Mouse (Mus musculus): ENCODE data around the gene AU022252. TPM values are rescaled to one million over a fixed set of nuclear protein-coding genes. Genes with fewer than 3 reads are reported as not detected.

AU022252 gene
- polyA plus RNA-seq, 1 experiment from 2014 or later: 35.4 TPM

- Histone ChIP-seq H3K27me3 (no peaks in the 10 kb centered on the region), H3K9me3 (replicated peaks) (no peaks in the 10 kb centered on the region), H3K4me3 (replicated peaks) (peak overlapping the region; percentile 85), H3K36me3 (peaks cover 16% of the 10 kb centered on the region), H3K4me1 (peaks cover 16% of the 10 kb centered on the region), H3K27ac (peak overlapping the region; percentile 80), H3K4me2 (peak overlapping the region; percentile 72), H3K9ac (peak overlapping the region; percentile 77)
- WGBS: 10% methylated on average over 17 of the region's 18 CpGs
- ATAC-seq (replicated peaks; ENCODE audit: low FRiP score): 0 out of 2 replicates have a peak, but pooled peaks have one; percentile 1
Observed at GRCm38 (mm10) chr4:119195582-119196320, 36.8 kb downstream of the AU022252 start.

GRCm38 (mm10) chr4:119194909-119195581 is 37.5 kb downstream of the AU022252 start, which contains the start of gene Svbp:
Svbp (plus strand) TSS chr4:119195306.
- H3K9ac ChIP-seq: peak within 1 kb of the TSS; percentile 77
- H3K4me1 ChIP-seq: peaks cover 16% of the 10 kb centered on the region
- 2% methylated on average over 30 of the region's 47 CpGs for WGBS
- no peaks in the 10 kb centered on the region for H3K27me3 ChIP-seq
- peak within 1 kb of the TSS; percentile 72 for H3K4me2 ChIP-seq
- H3K36me3 ChIP-seq: peaks cover 14% of the 10 kb centered on the region
- peak within 1 kb of the TSS; percentile 80 for H3K27ac ChIP-seq
- H3K9me3 ChIP-seq (replicated peaks): no peaks in the 10 kb centered on the region
- peak; percentile 96 for ATAC-seq (replicated peaks; ENCODE audit: low FRiP score)
- peak within 1 kb of the TSS; percentile 85 for H3K4me3 ChIP-seq (replicated peaks)

- Histone ChIP-seq H3K4me1 (peaks cover 16% of the 10 kb centered on the region), H3K4me3 (replicated peaks) (no peak overlapping the region), H3K9ac (no peak overlapping the region), H3K27ac (no peak overlapping the region), H3K27me3 (no peaks in the 10 kb centered on the region), H3K9me3 (replicated peaks) (no peaks in the 10 kb centered on the region), H3K36me3 (peaks cover 6% of the 10 kb centered on the region), H3K4me2 (no peak overlapping the region)
- no peak for ATAC-seq (replicated peaks; ENCODE audit: low FRiP score)
- 90% methylated on average over 4 of the region's 4 CpGs for WGBS
Observed at GRCm38 (mm10) chr4:119192757-119193156, 39.8 kb downstream of the AU022252 start.

GRCm38 (mm10) chr4:119191273-119191672 is 41.2 kb downstream of the AU022252 start:
- Histone ChIP-seq H3K4me3 (replicated peaks) (no peak overlapping the region), H3K4me1 (peaks cover 8% of the 10 kb centered on the region), H3K4me2 (no peak overlapping the region), H3K27ac (no peak overlapping the region), H3K9ac (no peak overlapping the region), H3K9me3 (replicated peaks) (no peaks in the 10 kb centered on the region), H3K27me3 (no peaks in the 10 kb centered on the region), H3K36me3 (no peaks in the 10 kb centered on the region)
- WGBS: 54% methylated on average over 3 of the region's 3 CpGs
- ATAC-seq (replicated peaks; ENCODE audit: low FRiP score): no peak

- H3K36me3 ChIP-seq: no peaks in the 10 kb centered on the region
- 77% methylated on average over 8 of the region's 8 CpGs for WGBS
- H3K4me3 ChIP-seq (replicated peaks): no peak overlapping the region
- peaks cover 1% of the 10 kb centered on the region; the same call in 1 of the 2 replicates for H3K4me1 ChIP-seq
- H3K27me3 ChIP-seq: no peaks in the 10 kb centered on the region
- H3K9me3 ChIP-seq (replicated peaks): no peaks in the 10 kb centered on the region
- H3K9ac ChIP-seq: no peak overlapping the region
- no peak for ATAC-seq (replicated peaks; ENCODE audit: low FRiP score)
- no peak overlapping the region for H3K27ac ChIP-seq
- H3K4me2 ChIP-seq: no peak overlapping the region
Observed at GRCm38 (mm10) chr4:119190618-119191017, 41.9 kb downstream of the AU022252 start.

- H3K9me3 ChIP-seq (replicated peaks): no peaks in the 10 kb centered on the region
- 72% methylated on average over 6 of the region's 6 CpGs for WGBS
- no peak within 1 kb of the TSS for H3K4me2 ChIP-seq
- ATAC-seq (replicated peaks; ENCODE audit: low FRiP score): no peak; the same call in 1 of the 2 replicates
- H3K27ac ChIP-seq: no peak within 1 kb of the TSS
- H3K36me3 ChIP-seq: no peaks in the 10 kb centered on the region
- no peak within 1 kb of the TSS for H3K9ac ChIP-seq
- H3K27me3 ChIP-seq: no peaks in the 10 kb centered on the region
- no peaks in the 10 kb centered on the region for H3K4me1 ChIP-seq
- H3K4me3 ChIP-seq (replicated peaks): no peak within 1 kb of the TSS
Observed at GRCm38 (mm10) chr4:119189864-119190263, 42.6 kb downstream of the AU022252 start, which contains the start of gene Ermap. Ermap (minus strand) TSS chr4:119190011.

- no peak overlapping the region for H3K27ac ChIP-seq
Observed at GRCm38 (mm10) chr4:119189392-119189791, 43.1 kb downstream of the AU022252 start.

GRCm38 (mm10) chr4:119188060-119188785 is 44.3 kb downstream of the AU022252 start:
- Histone ChIP-seq H3K4me1 (no peaks in the 10 kb centered on the region), H3K4me3 (replicated peaks) (no peak overlapping the region), H3K27me3 (no peaks in the 10 kb centered on the region), H3K4me2 (no peak overlapping the region), H3K27ac (no peak overlapping the region), H3K9me3 (replicated peaks) (no peaks in the 10 kb centered on the region), H3K36me3 (no peaks in the 10 kb centered on the region), H3K9ac (no peak overlapping the region)
- no peak for ATAC-seq (replicated peaks; ENCODE audit: low FRiP score)
- 49% methylated on average over 11 of the region's 11 CpGs for WGBS

More at GRCm38 (mm10) chr4:119189392-119189791, 43.1 kb downstream of the AU022252 start:
- no peak overlapping the region for H3K4me3 ChIP-seq (replicated peaks)
- WGBS: 83% methylated on average over 6 of the region's 6 CpGs
- no peaks in the 10 kb centered on the region for H3K4me1 ChIP-seq
- H3K4me2 ChIP-seq: no peak overlapping the region
- H3K36me3 ChIP-seq: no peaks in the 10 kb centered on the region
- no peak overlapping the region for H3K9ac ChIP-seq
- no peaks in the 10 kb centered on the region for H3K9me3 ChIP-seq (replicated peaks)
- no peaks in the 10 kb centered on the region for H3K27me3 ChIP-seq
- ATAC-seq (replicated peaks; ENCODE audit: low FRiP score): no peak

- Histone ChIP-seq H3K36me3 (no peaks in the 10 kb centered on the region), H3K27me3 (no peaks in the 10 kb centered on the region), H3K9me3 (replicated peaks) (no peaks in the 10 kb centered on the region), H3K4me3 (replicated peaks) (no peak overlapping the region), H3K9ac (no peak overlapping the region), H3K4me2 (no peak overlapping the region), H3K27ac (no peak overlapping the region), H3K4me1 (no peaks in the 10 kb centered on the region)
- ATAC-seq (replicated peaks; ENCODE audit: low FRiP score): no peak
- WGBS: 80% methylated on average over 4 of the region's 4 CpGs
Observed at GRCm38 (mm10) chr4:119185771-119186170, 46.7 kb downstream of the AU022252 start.

- Histone ChIP-seq H3K4me2 (no peak overlapping the region), H3K27ac (no peak overlapping the region), H3K27me3 (no peaks in the 10 kb centered on the region), H3K9ac (no peak overlapping the region), H3K9me3 (replicated peaks) (no peaks in the 10 kb centered on the region), H3K36me3 (no peaks in the 10 kb centered on the region), H3K4me3 (replicated peaks) (no peak overlapping the region), H3K4me1 (no peaks in the 10 kb centered on the region)
- WGBS: 69% methylated on average over 1 of the region's 1 CpGs
- ATAC-seq (replicated peaks; ENCODE audit: low FRiP score): no peak
Observed at GRCm38 (mm10) chr4:119183525-119183924, 49.0 kb downstream of the AU022252 start.

- no peaks in the 10 kb centered on the region for H3K9me3 ChIP-seq (replicated peaks)
- H3K27ac ChIP-seq: no peak overlapping the region
- no peak overlapping the region for H3K4me3 ChIP-seq (replicated peaks)
- no peaks in the 10 kb centered on the region for H3K27me3 ChIP-seq
- ATAC-seq (replicated peaks; ENCODE audit: low FRiP score): no peak
- H3K9ac ChIP-seq: no peak overlapping the region
- H3K4me1 ChIP-seq: peaks cover 5% of the 10 kb centered on the region; the same call in 1 of the 2 replicates
- 86% methylated on average over 9 of the region's 9 CpGs for WGBS
- no peak overlapping the region for H3K4me2 ChIP-seq
- H3K36me3 ChIP-seq: no peaks in the 10 kb centered on the region
Observed at GRCm38 (mm10) chr4:119181456-119181855, 51.1 kb downstream of the AU022252 start.
